Mouse (Mus musculus): ENCODE measurements around the gene Adcyap1r1.

The Adcyap1r1 gene

DNA sequence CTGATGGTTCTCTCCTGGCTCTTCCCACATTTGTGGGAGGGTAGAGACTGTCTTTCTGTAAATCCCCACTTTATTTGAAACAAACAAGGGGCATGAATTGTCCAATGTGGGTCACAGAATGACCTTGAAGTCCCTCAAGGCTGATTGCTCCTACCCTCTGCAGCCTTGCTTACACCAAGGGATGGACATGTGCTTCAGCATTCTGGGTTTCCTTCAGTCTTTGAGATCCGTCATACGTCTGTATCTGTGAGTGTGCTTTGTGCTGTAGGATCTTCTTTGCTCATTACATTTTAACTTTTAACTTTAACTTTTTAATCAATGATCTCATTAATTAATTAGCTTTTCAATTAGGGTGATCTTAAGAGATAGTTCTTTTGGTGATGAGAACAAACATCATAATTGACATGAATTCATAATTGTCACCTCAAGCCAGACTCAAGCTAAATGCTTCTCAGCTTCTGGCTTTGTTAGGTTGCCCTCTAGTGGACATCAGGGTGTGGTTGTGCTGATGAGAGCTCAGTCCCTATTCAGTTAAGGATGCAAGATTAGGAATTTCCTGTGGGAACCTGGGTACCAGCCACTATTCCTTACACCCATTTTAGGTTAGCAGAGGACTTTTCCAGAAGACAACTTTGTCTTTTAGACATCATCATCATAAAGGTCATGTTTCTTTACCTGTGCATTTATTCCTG lies 53.2 kb downstream of the Adcyap1r1 start:
- no peak for DNase-seq

DNA sequence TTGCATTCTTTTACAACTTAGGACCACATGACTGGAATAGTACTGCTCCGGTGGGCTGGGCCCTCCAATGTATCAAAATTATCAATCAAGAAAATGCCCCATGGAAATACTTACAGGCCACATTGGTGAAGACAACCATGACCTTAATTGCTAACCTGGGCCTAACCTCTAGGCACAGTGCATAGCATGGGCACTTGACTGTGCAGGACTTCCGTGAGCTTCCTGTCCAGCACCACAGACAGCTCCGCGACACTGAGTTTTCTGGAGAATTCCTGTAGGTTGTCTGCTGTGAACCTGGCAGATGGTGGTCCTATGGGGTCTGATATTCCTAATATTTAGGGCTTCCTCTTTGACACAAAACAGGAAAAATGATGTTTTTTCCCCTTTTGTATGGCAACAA lies 54.7 kb downstream of the Adcyap1r1 start:
- DNase-seq: no peak

DNA sequence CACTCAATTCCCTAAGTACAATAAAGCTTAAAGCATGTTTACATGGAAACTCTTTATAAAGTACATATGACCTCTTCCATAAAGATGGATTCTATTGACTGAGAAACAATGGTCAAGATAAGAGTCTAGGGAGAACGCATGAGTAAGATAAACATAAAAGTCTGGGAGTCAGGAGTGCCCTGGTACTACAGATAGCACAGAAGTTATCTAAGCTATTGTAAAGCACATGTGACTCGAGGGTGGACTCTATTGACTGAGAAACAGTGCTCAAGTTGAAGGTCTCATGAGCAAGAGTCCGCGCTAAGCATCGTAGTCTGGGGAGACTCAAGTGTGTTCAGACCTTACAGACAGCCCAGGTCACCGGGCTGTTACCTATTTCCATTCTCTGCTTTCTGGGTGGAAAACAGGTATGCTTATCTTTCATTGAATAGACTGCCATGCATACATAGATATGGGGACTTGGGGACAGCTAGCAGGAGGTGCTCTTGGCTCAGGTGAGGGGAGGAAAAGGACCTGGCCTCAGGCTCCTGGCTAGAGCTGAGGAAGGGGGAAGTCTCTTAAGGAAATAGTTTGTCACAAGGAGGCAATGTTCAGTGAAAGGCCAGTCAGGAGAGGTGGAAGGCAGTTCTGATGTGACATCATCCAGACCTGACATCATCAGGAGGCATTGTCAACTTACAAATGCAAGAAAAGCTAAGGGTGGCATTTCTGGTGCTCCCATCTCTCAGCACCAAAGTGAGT lies 57.5 kb downstream of the Adcyap1r1 start:
- DNase-seq: no peak

DNA sequence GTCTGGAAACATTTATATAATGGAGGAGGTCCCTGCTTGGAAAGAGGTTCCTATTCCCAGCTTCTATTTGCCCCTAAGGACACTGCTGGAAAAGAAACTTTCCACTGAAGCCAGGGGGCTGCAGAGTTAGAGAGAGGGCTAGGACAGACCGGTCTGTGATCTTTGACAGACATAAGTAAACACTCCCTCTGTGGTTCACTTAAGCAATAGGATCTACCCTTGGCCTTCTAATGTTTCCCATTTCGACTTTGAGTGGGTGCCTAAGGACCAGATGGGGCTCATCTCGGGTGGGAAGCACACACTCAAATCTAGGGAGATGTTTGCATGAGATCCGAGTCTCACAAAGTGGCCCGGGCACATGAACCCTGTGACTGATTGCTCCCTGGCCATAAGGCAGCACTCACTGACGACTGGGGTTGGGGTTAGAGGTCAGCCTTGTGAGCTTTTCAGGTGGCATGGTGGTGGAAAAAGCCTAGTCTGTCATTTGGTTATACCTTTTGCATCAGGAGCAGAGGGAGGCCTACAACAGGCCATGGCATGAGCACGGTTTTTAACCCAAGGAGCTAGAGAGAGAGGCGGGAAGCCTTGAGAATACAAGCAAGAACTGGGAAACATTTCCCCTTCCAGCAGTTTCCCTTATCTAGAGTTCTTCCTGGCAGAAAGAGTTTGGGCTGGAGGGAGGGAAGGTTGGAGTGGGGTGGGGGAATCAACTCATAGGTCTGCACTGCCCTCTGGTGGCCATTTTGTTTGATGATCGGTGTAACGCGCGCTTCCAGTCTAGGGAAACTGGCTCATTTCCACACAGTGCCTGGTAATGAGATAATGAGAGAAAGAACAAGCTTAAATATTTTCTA lies 59.7 kb downstream of the Adcyap1r1 start:
- peak in 1 of 2 experiments; percentile 5 for DNase-seq

DNA sequence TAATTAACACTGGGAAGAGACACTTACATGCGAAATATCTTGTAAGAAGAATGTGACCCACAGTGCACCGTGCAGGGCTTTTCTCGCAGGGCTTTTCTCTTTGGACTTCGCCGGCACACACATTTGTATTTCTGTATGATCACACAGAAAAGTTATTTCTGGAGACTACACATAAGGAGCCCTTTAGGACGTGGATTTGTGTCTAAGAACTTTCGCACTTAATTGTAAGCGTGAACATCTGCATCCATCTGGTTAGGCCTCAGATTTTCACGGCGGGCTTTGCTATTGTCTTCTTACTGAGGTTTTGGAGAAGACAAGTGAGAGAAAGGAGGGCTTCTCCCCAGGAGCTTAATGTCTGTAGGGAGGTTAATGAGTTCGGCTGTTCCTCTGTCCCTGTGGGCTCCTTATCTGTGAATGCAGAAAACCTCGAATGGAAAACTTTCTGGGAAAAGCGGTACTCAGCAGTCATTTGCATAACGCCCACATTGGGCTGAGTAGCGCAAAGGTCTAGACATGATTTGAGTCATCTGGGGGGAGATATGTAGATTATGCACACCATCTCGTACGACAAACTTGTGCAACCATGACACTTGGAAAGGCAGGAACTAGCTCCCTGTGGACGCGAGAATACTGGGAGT lies 60.4 kb downstream of the Adcyap1r1 start:
- no peak for DNase-seq

DNA sequence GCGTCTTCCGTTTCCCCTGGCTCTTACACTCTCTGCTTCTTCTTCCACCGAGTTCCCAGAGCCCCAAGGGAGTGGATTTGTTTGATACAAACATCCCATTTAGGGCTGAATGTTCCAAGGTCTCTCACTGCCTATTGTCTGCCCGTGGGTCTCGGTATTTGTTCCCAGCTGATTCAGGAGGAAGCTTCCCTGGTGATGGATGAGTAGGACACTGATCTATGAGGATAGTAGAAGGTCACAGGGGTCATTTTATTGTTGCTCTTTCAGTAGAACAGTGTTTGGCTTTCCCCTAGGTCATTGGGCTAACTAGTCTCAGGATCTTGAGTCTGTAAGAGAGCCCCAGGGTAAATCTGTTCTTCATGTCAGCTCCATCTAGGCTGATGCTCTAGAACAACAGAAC lies 61.7 kb downstream of the Adcyap1r1 start:
- no peak for DNase-seq

DNA sequence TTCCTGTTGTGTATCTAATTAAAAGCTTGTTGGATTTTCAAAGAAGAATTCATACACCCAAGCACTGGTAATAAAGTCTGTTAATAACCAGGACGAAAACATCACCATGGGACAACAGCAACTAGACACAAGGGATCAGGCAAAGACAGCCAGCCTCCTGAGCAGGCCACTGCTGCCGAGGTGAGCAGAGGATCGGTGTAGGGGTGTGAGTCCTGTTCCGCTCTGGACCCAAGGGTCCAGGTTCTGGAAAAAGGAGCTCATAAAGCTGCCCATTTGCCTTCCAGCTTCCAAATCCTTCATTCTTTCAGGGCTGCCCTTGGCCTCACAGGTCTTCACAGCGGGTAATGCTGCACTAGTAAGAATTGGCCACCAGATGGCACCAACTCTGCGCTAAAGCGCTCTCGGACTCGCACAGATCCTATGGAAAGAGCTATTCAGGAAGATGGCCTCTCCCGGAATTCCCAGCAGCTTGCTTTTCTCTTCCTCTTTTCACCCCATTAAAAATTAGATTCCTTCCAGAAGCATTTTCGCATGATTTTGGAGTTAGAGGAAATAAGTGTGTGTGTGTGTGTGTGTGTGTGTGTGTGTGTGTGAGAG lies 67.9 kb downstream of the Adcyap1r1 start:
- DNase-seq: peak; percentile 2 to 5

DNA sequence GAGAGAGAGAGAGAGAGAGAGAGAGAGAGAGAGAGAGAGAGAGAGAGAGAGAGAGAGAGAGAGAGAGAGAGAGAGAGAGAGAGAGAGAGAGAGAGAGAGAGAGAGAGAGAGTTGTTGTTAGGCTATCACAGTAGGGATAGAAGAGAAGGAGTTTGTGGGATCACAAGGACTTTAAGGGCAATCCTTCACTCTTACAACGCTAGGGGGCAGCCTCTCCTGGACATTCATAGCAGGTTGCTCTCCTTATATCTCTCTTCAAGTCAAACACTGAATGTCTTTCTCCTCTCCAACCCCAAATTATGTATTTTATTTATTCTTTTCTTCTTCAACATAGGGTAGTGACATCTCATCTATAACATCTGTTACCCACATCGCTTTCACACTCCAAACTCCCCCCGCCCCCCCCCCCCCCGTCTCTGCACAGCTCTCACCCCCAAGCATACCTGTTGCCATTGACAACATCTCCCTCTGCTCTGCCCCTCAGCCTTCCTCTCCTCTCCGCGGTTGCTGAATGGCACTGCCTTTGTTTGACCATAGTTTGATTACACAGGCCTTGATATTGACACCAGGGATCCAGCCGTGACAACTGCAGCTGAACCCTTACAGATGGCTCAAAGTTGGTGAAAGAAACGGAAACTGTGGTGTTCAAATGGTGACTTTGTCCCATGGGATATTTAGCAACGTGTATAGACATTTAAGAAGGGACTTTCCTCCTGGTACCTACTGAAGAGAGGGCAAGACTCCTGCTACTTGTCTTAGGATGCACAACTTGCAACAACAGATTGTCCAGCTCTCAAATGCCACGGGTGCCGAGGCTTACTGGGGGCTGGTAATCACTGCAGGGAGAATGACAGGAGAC lies 68.7 kb downstream of the Adcyap1r1 start:
- DNase-seq: no peak

DNA sequence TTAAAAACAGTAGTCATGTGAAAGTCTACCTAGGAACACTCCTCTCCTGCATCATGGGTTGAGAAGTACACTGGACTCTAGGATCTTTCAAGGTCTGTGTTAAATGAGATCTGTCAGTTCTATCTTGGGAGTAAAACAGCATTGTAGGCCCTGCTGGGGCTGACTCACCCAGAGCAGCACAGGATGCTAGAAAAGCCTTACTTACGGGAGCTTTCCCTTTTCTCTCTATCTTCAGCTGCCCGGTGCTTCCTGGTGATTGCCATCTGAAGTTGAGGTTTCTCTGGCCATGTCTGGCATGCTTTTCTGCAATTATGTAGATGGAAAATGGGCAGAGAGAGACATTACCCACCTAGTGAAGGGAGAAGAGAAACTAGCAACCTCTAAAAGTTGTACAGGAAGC lies 84.7 kb downstream of the Adcyap1r1 start:
- no peak for DNase-seq

DNA sequence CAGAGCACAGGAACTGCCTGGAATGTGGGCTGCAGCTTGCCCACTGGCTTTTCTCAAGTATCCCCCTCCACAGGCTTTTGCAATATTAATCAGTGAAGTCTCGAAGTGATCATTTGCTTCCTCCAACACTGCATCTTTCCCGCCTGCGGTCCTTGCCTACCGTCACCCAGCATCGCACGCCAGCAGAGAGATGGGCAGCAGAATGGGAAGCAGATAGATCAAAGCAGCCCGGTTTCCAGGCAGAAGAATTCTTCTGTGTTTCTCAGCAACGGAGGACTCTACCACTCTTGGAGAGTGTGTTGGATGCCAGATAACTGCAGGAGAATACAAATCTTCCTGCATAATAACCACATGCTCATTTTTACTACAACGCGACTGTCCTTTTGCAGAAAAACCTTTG lies 87.4 kb downstream of the Adcyap1r1 start:
- DNase-seq: no peak

DNA sequence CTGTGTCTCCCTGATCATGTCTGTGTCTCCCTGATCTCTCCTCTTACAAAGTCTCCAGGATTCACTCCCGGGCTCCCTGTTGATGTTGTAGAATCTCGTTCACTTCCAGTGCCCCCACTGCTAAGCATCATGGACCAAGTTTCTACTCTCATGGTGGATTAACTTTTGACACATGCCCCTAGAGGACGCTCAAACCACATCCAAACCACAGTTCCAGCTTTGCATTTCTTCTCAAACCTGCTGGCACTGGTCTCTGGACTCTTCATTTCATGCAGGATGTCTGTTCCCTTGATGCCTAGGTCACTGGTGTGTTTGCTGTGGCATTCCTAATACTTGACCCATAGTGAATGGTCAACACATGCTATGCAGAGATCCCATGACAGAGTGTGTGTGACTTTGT lies 90.6 kb downstream of the Adcyap1r1 start:
- no peak for DNase-seq

DNA sequence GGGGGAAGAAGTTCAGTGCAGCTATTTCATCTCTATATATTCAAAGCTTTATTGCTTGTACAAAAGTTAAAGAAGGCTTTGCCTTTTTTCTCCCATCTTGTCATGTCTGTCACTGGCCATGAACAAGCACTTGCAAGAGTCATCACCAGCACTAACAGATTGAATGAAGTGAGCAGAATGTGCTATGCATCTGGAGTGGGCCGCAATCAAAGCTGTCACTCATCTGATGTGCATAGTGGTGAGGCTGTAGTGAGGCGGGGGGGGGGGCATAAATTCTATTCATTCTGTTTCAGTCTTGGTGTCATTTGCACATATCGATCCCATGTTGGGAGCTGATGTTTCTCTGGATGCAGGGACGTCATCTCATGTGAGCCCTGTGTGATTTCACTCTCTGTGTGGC lies 91.6 kb downstream of the Adcyap1r1 start:
- no peak for DNase-seq

DNA sequence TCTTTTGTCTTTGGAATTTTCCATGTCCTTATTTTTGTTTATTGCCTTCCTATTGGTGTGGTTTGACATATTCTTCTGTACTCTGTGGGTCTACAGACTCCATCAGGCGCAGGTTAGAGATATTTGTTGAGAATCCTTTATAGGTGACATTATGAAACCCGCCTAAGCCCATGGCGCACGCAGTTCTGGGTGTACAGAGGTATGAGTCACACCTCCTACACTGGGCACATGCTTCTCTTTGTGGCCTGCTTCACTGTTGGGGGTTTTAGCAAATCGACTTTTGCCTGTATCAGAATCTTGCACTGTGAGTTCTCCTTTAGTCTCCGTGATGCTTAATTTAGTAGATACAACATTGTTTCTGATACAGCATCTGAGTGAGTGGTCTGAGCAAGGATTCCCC lies 97.4 kb downstream of the Adcyap1r1 start:
- no peak for DNase-seq

DNA sequence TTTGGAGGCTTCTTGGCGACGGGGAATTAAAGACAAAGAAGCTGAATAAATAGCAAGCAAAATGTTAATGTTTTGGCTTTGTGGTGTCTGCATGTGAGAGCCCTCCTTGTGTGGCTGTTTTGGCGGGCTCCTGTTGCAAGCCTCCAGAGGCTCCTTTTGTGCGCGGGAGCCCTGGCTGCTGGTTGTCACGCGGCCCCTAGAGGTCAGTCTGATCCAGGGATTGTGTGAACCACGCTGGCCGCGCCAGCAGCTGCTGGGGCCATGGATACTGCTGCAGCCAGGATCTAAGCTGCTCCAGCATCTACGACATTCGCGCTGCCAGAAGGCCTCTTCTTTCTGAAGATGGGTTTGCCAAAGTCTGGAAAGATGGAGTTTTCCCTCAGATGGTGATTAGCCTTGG lies 99.1 kb downstream of the Adcyap1r1 start:
- no peak for DNase-seq
